ENCODE assay signal across 7 mouse cellular contexts in genomic region chr17:56217670-56218069, GRCm38 (mm10). TPM values are rescaled to one million over a fixed set of nuclear protein-coding genes. Genes with fewer than 3 reads are reported as not detected.
A peak's percentile ranks its signal among the peaks of the same experiment; 100 is the strongest.
DNase-seq lines count a peak whose midpoint lies in the region; ATAC-seq lines count a peak whose summit lies in the region.

No protein-coding gene starts in this region.

- H3K36me3 ChIP-seq in megakaryocyte, embryonic 14.5 days (replicated peaks; ENCODE audit: low read length), result peaks cover 35% of the 10 kb centered on the region
- no peaks in the 10 kb centered on the region for H3K36me3 ChIP-seq in embryonic facial prominence, embryonic 14.5 days (ENCODE audit: control insufficient read depth, insufficient read depth, low read length)
- H3K36me3 ChIP-seq in neural tube, embryonic 15.5 days, result no peaks in the 10 kb centered on the region; the same call in 1 of the 2 replicates

- peaks cover 68% of the 10 kb centered on the region for H3K4me1 ChIP-seq in megakaryocyte, embryonic 14.5 days
- peaks cover 15% of the 10 kb centered on the region for H3K4me1 ChIP-seq in embryonic facial prominence, embryonic 14.5 days (ENCODE audit: control insufficient read depth, insufficient read depth, low read length)
- H3K4me1 ChIP-seq in neural tube, embryonic 15.5 days, result peaks cover 53% of the 10 kb centered on the region

- peak overlapping the region; percentile 69 for H3K4me2 ChIP-seq in embryonic facial prominence, embryonic 14.5 days (ENCODE audit: low read depth, low read length)
- H3K4me2 ChIP-seq in neural tube, embryonic 15.5 days, result peak overlapping the region; percentile 74

- WGBS in embryonic facial prominence, embryonic 14.5 days, result 59% methylated on average over 13 of the region's 13 CpGs
- whole genome bisulfite sequencing in neural tube, embryonic 15.5 days, result 65% methylated on average over 13 of the region's 13 CpGs

- no peak overlapping the region for H3K27ac ChIP-seq in embryonic facial prominence, embryonic 14.5 days (replicated peaks; ENCODE audit: low read depth, low read length)
- 0 out of 2 replicates have a peak overlapping the region, but pooled peaks have one; percentile 93 for H3K27ac ChIP-seq in neural tube, embryonic 15.5 days (replicated peaks)

- H3K9me3 ChIP-seq in megakaryocyte, embryonic 14.5 days, result no peaks in the 10 kb centered on the region
- H3K9me3 ChIP-seq in embryonic facial prominence, embryonic 14.5 days (ENCODE audit: control insufficient read depth, low read length), result no peaks in the 10 kb centered on the region
- H3K9me3 ChIP-seq in neural tube, embryonic 15.5 days (replicated peaks), result no peaks in the 10 kb centered on the region

- H3K4me3 ChIP-seq in megakaryocyte, embryonic 14.5 days (replicated peaks), result peak overlapping the region; percentile 96
- H3K4me3 ChIP-seq in embryonic facial prominence, embryonic 14.5 days (ENCODE audit: low read depth, low read length), result peak overlapping the region; percentile 75
- H3K4me3 ChIP-seq in neural tube, embryonic 15.5 days (replicated peaks), result peak overlapping the region; percentile 84

- peaks cover 2% of the 10 kb centered on the region for H3K27me3 ChIP-seq in megakaryocyte, embryonic 14.5 days (replicated peaks)
- H3K27me3 ChIP-seq in embryonic facial prominence, embryonic 14.5 days (replicated peaks; ENCODE audit: control insufficient read depth, insufficient read depth, low read length), result no peaks in the 10 kb centered on the region
- no peaks in the 10 kb centered on the region for H3K27me3 ChIP-seq in neural tube, embryonic 15.5 days (replicated peaks)

- H3K9ac ChIP-seq in embryonic facial prominence, embryonic 14.5 days (ENCODE audit: low read depth, low read length), result peak overlapping the region; percentile 83
- H3K9ac ChIP-seq in neural tube, embryonic 15.5 days (replicated peaks), result peak overlapping the region; percentile 80

- no peak for ATAC-seq in megakaryocyte, adult 5-6 weeks (ENCODE audit: poor library complexity, severe bottlenecking)
- ATAC-seq in embryonic facial prominence, embryonic 14.5 days (ENCODE audit: low read depth), result no peak
- ATAC-seq in neural tube, embryonic 15.5 days (ENCODE audit: low FRiP score), result no peak

- DNase-seq in embryonic facial prominence, embryonic 14.5 days (ENCODE audit: low spot score), result no peak
- peak; percentile 38 for DNase-seq in kidney, postnatal 10 days
- no peak for DNase-seq in frontal cortex, postnatal 36 days (ENCODE audit: low spot score in 2 of 2)
- no peak for DNase-seq in left cerebral cortex, adult 9 months (ENCODE audit: low spot score in 2 of 2)

RNA-seq across cellular contexts. Expression of gene Dpp9, which starts 1.0 kb away (rescaled TPM):
- polyA plus RNA-seq in megakaryocyte, embryonic 14.5 days (2012; ENCODE audit: insufficient read depth, low replicate concordance), result 55.6 and 60.2 TPM in 2 replicates
- 25.4 and 26.2 TPM in 2 replicates for total RNA-seq in megakaryocyte, adult 5-6 weeks (2015)
- total RNA-seq in megakaryocyte, adult 5-6 weeks (2017), result 17.3 and 18.1 TPM in 2 replicates
- 32.5 and 37.1 TPM in 2 replicates for polyA plus RNA-seq in embryonic facial prominence, embryonic 14.5 days (2014; fragmentation: Nextera tagmentation; extraction: Ambion mirVana)
- polyA plus RNA-seq in neural tube, embryonic 15.5 days (2015; fragmentation: Nextera tagmentation; extraction: Ambion mirVana), result 22.4 and 27.2 TPM in 2 replicates

RNA-seq across cellular contexts. Expression of gene Mydgf, which starts 34.0 kb away (rescaled TPM):
- polyA plus RNA-seq in megakaryocyte, embryonic 14.5 days (2012; ENCODE audit: insufficient read depth, low replicate concordance), result 13.4 and 39.8 TPM in 2 replicates
- total RNA-seq in megakaryocyte, adult 5-6 weeks (2015), result 27.0 and 32.5 TPM in 2 replicates
- 25.7 and 29.1 TPM in 2 replicates for total RNA-seq in megakaryocyte, adult 5-6 weeks (2017)
- polyA plus RNA-seq in embryonic facial prominence, embryonic 14.5 days (2014; fragmentation: Nextera tagmentation; extraction: Ambion mirVana), result 98.8 and 99.5 TPM in 2 replicates
- 80.3 and 82.3 TPM in 2 replicates for polyA plus RNA-seq in neural tube, embryonic 15.5 days (2015; fragmentation: Nextera tagmentation; extraction: Ambion mirVana)

RNA-seq across cellular contexts. Expression of gene Fem1a, which starts 38.9 kb away (rescaled TPM):
- polyA plus RNA-seq in megakaryocyte, embryonic 14.5 days (2012; ENCODE audit: insufficient read depth, low replicate concordance), result 9.5 and 11.2 TPM in 2 replicates
- 10.2 and 11.8 TPM in 2 replicates for total RNA-seq in megakaryocyte, adult 5-6 weeks (2015)
- 15.7 and 16.9 TPM in 2 replicates for total RNA-seq in megakaryocyte, adult 5-6 weeks (2017)
- polyA plus RNA-seq in embryonic facial prominence, embryonic 14.5 days (2014; fragmentation: Nextera tagmentation; extraction: Ambion mirVana), result 19.6 and 20.5 TPM in 2 replicates
- 16.2 and 16.9 TPM in 2 replicates for polyA plus RNA-seq in neural tube, embryonic 15.5 days (2015; fragmentation: Nextera tagmentation; extraction: Ambion mirVana)

RNA-seq across cellular contexts. Expression of gene Tnfaip8l1, which starts 55.4 kb away (rescaled TPM):
- polyA plus RNA-seq in megakaryocyte, embryonic 14.5 days (2012; ENCODE audit: insufficient read depth, low replicate concordance), result 0.94 and 3.0 TPM in 2 replicates
- total RNA-seq in megakaryocyte, adult 5-6 weeks (2015), result 4.3 and 4.4 TPM in 2 replicates
- 3.2 and 4.8 TPM in 2 replicates for total RNA-seq in megakaryocyte, adult 5-6 weeks (2017)
- 10.2 and 12.3 TPM in 2 replicates for polyA plus RNA-seq in embryonic facial prominence, embryonic 14.5 days (2014; fragmentation: Nextera tagmentation; extraction: Ambion mirVana)
- polyA plus RNA-seq in neural tube, embryonic 15.5 days (2015; fragmentation: Nextera tagmentation; extraction: Ambion mirVana), result 10.5 and 10.6 TPM in 2 replicates

RNA-seq across cellular contexts. Expression of gene Ticam1, which starts 58.9 kb away (rescaled TPM):
- 13.7 and 27.2 TPM in 2 replicates for polyA plus RNA-seq in megakaryocyte, embryonic 14.5 days (2012; ENCODE audit: insufficient read depth, low replicate concordance)
- total RNA-seq in megakaryocyte, adult 5-6 weeks (2015), result 14.3 and 15.0 TPM in 2 replicates
- total RNA-seq in megakaryocyte, adult 5-6 weeks (2017), result 6.0 and 6.1 TPM in 2 replicates
- polyA plus RNA-seq in embryonic facial prominence, embryonic 14.5 days (2014; fragmentation: Nextera tagmentation; extraction: Ambion mirVana), result 6.9 and 8.1 TPM in 2 replicates
- polyA plus RNA-seq in neural tube, embryonic 15.5 days (2015; fragmentation: Nextera tagmentation; extraction: Ambion mirVana), result 1.2 and 2.9 TPM in 2 replicates
